Mouse (Mus musculus) heart, adult 2 months (tissue): ENCODE results near the gene Glipr1l3. TPM values are rescaled to one million over a fixed set of nuclear protein-coding genes. Genes with fewer than 3 reads are reported as not detected.
"Not testable (repeated sequence)": the region's sequence is repeated elsewhere in the genome, so short reads cannot be mapped to it uniquely, and the experiment has no call there.

ENCODE experiments used
- DNase-seq, 2 experiments: peaks; one replicate each; pipeline ENCODE4 v3.0.0; 2021
- H3K27ac ChIP-seq: fragments of 200-600 bp; 2 replicates; pipeline ENCODE4 v1.8.1; 2022
- H3K27me3 ChIP-seq: fragments of 200-500 bp; 2 replicates; pipeline ENCODE4 v1.6.1; 2012; ENCODE audit warnings: mild to moderate bottlenecking, low read length, inconsistent platforms, mixed read lengths; ENCODE audit not compliant: control insufficient read depth, insufficient read depth
- H3K36me3 ChIP-seq: fragments of 200-500 bp; 2 replicates; pipeline ENCODE4 v1.6.1; 2012; ENCODE audit warnings: low read length, inconsistent platforms; ENCODE audit not compliant: control insufficient read depth, insufficient read depth
- H3K4me1 ChIP-seq: fragments of 200-500 bp; 2 replicates; pipeline ENCODE4 v1.6.1; 2011; ENCODE audit warnings: low read length; ENCODE audit not compliant: control insufficient read depth, insufficient read depth
- H3K4me3 ChIP-seq: fragments of 200-600 bp; 2 replicates; pipeline ENCODE4 v1.8.1; 2022
- H3K79me2 ChIP-seq: fragments of 200-500 bp; replicated peaks from 2 replicates; pipeline ENCODE4 v1.6.1; 2012; ENCODE audit warnings: mild to moderate bottlenecking, inconsistent platforms, low read length, moderate library complexity, mixed read lengths; ENCODE audit not compliant: control insufficient read depth, insufficient read depth
- H3K9ac ChIP-seq: fragments of 200-500 bp; 2 replicates; pipeline ENCODE4 v1.6.1; 2012; ENCODE audit warnings: low read depth, mild to moderate bottlenecking, control low read depth, inconsistent platforms, low read length, mixed read lengths
- CTCF ChIP-seq: fragments of 200-600 bp; IDR thresholded peaks from 2 replicates; pipeline ENCODE4 v1.8.1; 2022; ENCODE audit warnings: antibody characterized with exemption, mild to moderate bottlenecking, moderate library complexity
- EP300 ChIP-seq: fragments of 200-500 bp; IDR thresholded peaks from 2 replicates; pipeline ENCODE4 v1.6.1; 2011; ENCODE audit warnings: low read depth, low read length, control low read depth; ENCODE audit not compliant: insufficient read depth
- POLR2A ChIP-seq: fragments of 200-500 bp; IDR thresholded peaks from 2 replicates; pipeline ENCODE4 v1.6.1; 2011; ENCODE audit warnings: mild to moderate bottlenecking, low read depth, low read length, control low read depth; ENCODE audit not compliant: insufficient read depth
- WGBS: fragments of 180-500 bp; shearing (Covaris S2); methylation state at CpG from one replicate; pipeline ENCODE4 v1.1.7; 2018; 5-methylcytosine and 5-hydroxymethylcytosine counted together
- intact Hi-C: fragments of 180-260 bp; cut with DNase I; formaldehyde crosslinking; loops from one replicate; pipeline ENCODE4 v1.15.1; 2025
- long read RNA-seq: library from polyadenylated mRNA; stranded (forward); transcript quantifications from one replicate; pipeline ENCODE4 v2.0.0, GENCODE M21; 2021
- polyA plus RNA-seq: library from polyadenylated mRNA; depleted of rRNA; stranded (reverse); fragments of >200 nt; gene quantifications from 2 replicates; pipeline ENCODE4 v1.2.3, GENCODE M21; 2012; rRNA removed
- total RNA-seq, 2 experiments: library from RNA; stranded (reverse); gene quantifications; 2 replicates each; pipeline ENCODE4 v1.2.3; 2021

The Glipr1l3 gene
- total RNA-seq, result not detected
- not detected in 2 replicates for polyA plus RNA-seq
- long read RNA-seq, result 0 reads

- intact Hi-C loops, result loop anchor here (10.0 kb wide), 1 partner anchor 105 kb away; no protein-coding TSS in a partner anchor
- DNase-seq, result peak; percentile 27 to 31
- H3K79me2 ChIP-seq, H3K4me3 ChIP-seq, H3K4me1 ChIP-seq, H3K36me3 ChIP-seq, H3K9ac ChIP-seq, H3K27me3 ChIP-seq, H3K27ac ChIP-seq: not testable (repeated sequence)
- TF ChIP-seq CTCF, result peak; percentile 50
- 25% methylated on average over 15 of the region's 15 CpGs for WGBS
Measured at GRCm38 (mm10) chr10:112159882-112160560, at the start of gene Glipr1l3. TSS of gene Glipr1l3 (minus strand) at chr10:112160327.

- Histone ChIP-seq H3K4me3 (no peak overlapping the region), H3K36me3 (no peaks in the 10 kb centered on the region), H3K4me1 (no peaks in the 10 kb centered on the region), H3K9ac (no peak overlapping the region), H3K27ac (no peak overlapping the region), H3K79me2 (no peaks in the 10 kb centered on the region), H3K27me3 (no peaks in the 10 kb centered on the region)
- peak; percentile 36 for TF ChIP-seq CTCF
- no peak for TF ChIP-seq POLR2A
- intact Hi-C loops, result no loop called here
- DNase-seq, result no peak
- 40% methylated on average over 2 of the region's 2 CpGs for WGBS
Measured at GRCm38 (mm10) chr10:112203463-112203862, 43.3 kb upstream of the Glipr1l3 start.

GRCm38 (mm10) chr10:112193919-112194318, 33.8 kb upstream of the Glipr1l3 start:
- H3K27me3 ChIP-seq, H3K79me2 ChIP-seq, H3K36me3 ChIP-seq, H3K9ac ChIP-seq, H3K4me1 ChIP-seq, H3K27ac ChIP-seq, H3K4me3 ChIP-seq, DNase-seq, intact Hi-C loops: not testable (repeated sequence)
- 66% methylated on average over 2 of the region's 2 CpGs for WGBS

- intact Hi-C loops, H3K27ac ChIP-seq, H3K36me3 ChIP-seq, H3K9ac ChIP-seq, H3K79me2 ChIP-seq, DNase-seq, H3K4me1 ChIP-seq, H3K27me3 ChIP-seq, H3K4me3 ChIP-seq: not testable (repeated sequence)
- WGBS, result 31% methylated on average over 13 of the region's 13 CpGs
Measured at GRCm38 (mm10) chr10:112177027-112177426, 16.9 kb upstream of the Glipr1l3 start.

GRCm38 (mm10) chr10:112163168-112163766, 3.1 kb upstream of the Glipr1l3 start, which contains the start of gene Caps2:
TSS of gene Caps2 (plus strand) at chr10:112163621.
- Histone ChIP-seq H3K4me1 (no peaks in the 10 kb centered on the region), H3K9ac (no peak within 1 kb of the TSS), H3K36me3 (no peaks in the 10 kb centered on the region), H3K79me2 (no peaks in the 10 kb centered on the region), H3K27me3 (no peaks in the 10 kb centered on the region), H3K27ac (no peak within 1 kb of the TSS), H3K4me3 (no peak within 1 kb of the TSS)
- DNase-seq, result no peak
- no peak for TF ChIP-seq CTCF
- no peak for TF ChIP-seq POLR2A
- no peak for TF ChIP-seq EP300
- WGBS, result 35% methylated on average over 4 of the region's 4 CpGs
- intact Hi-C loops, result loop anchor here (10.0 kb wide), 1 partner anchor 108 kb away; no protein-coding TSS in a partner anchor

- intact Hi-C loops, result loop anchor here (10.0 kb wide), 1 partner anchor 55 kb away; the partner anchor contains the start of gene Glipr1l2
- DNase-seq, result no peak
- no peak overlapping the region for H3K4me3 ChIP-seq
- no peaks in the 10 kb centered on the region for H3K36me3 ChIP-seq
- H3K79me2 ChIP-seq, result no peaks in the 10 kb centered on the region
- no peaks in the 10 kb centered on the region for H3K27me3 ChIP-seq
- no peaks in the 10 kb centered on the region for H3K4me1 ChIP-seq
- TF ChIP-seq POLR2A (no peak), EP300 (no peak), CTCF (no peak)
- no peak overlapping the region for H3K9ac ChIP-seq
- 44% methylated on average over 2 of the region's 2 CpGs for WGBS
- H3K27ac ChIP-seq, result no peak overlapping the region
Measured at GRCm38 (mm10) chr10:112139834-112140233, 20.3 kb downstream of the Glipr1l3 start.
